Mouse (Mus musculus): ENCODE data around the gene Slc51b. TPM values are rescaled to one million over a fixed set of nuclear protein-coding genes. Genes with fewer than 3 reads are reported as not detected.

Gene Slc51b
- polyA plus RNA-seq, 1 experiment from 2014 or later = not detected

DNA sequence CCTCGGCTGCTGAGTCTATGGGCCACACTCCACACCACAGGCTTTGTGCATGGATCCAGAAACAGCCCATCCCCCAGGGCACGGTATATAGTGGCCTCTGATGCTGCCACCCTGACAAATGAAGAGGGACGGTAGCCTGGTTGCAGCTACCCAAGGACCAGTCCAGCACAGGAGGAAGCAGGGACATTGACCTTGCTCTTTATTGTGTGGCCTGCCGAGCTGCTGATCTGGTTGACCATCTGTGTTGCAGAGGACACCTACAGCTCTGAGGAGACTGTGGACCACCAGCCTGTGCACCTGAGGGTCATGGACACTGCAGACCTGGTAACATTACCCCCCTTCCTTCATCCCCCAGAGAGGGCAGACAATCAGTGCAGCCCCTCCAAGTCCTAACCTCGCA lies 15.4 kb downstream of the Slc51b start:
- Histone ChIP-seq H3K9me3 (no peaks in the 10 kb centered on the region), H3K36me3 (no peaks in the 10 kb centered on the region), H3K27ac (no peak overlapping the region), H3K4me1 (replicated peaks) (no peaks in the 10 kb centered on the region), H3K4me3 (replicated peaks) (no peak overlapping the region), H3K9ac (replicated peaks) (no peak overlapping the region), H3K4me2 (replicated peaks) (no peak overlapping the region), H3K27me3 (no peaks in the 10 kb centered on the region)
- WGBS = 87% methylated on average over 5 of the region's 5 CpGs
- ATAC-seq = no peak

DNA sequence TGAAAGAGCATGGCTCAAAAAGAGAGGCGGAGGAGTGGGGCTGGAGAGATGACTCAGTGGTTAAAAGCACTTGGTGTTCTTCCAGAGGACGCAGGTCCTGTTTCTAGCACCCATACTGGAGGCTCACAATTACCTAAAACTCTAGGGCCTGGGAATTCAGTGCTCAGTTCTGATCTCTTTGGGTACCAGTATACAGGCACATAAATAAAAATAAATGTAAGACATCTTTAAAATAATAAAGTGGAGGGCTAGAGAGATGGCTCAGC lies 17.6 kb downstream of the Slc51b start:
- Histone ChIP-seq H3K9ac (replicated peaks) (no peak overlapping the region), H3K36me3 (no peaks in the 10 kb centered on the region), H3K4me2 (replicated peaks) (no peak overlapping the region), H3K27me3 (no peaks in the 10 kb centered on the region), H3K27ac (no peak overlapping the region), H3K4me1 (replicated peaks) (no peaks in the 10 kb centered on the region), H3K4me3 (replicated peaks) (no peak overlapping the region), H3K9me3 (no peaks in the 10 kb centered on the region)
- WGBS = 67% methylated on average over 2 of the region's 2 CpGs
- no peak for ATAC-seq

DNA sequence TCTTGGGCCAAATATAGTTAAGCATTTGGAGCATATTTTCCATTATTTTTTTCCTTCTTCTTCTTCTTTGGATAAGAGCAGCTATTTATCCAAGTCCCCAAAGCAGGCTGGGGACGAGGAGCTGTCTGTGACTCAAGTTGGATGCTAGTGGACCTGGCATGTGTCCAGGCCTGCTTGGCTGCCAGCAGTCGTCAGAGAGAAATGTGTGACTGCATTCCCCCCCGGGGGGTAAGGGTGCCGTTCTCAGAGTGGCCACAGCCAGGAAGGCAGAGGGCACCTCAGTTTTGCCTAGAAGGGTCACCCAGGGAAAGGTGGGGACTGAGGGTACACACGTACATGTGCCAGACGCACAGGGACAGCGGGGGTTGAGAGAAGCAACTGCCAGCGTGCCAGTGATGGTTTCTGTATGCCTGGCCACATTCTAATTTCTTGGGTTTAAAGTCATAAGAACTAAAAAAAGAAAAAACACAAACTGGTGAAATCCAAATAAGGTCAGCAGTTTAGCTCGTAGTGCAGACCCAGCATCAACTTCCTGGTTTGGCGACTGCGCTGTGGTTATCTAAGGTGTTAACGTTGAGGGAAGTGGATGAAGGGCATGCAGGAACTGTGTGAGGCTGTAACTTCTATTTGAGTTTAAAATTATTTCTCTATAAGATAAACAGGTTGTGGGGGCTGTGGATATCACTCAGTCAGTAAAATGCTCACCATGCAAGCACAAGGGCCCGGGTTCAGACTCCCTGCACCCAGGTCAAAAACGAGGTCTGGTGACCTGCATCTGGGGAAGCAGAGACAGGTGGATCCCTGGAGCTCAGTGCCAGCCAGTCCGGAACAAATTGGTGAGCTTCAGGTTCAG lies 18.2 kb downstream of the Slc51b start:
- H3K9ac ChIP-seq (replicated peaks) = no peak overlapping the region
- H3K4me1 ChIP-seq (replicated peaks) = no peaks in the 10 kb centered on the region
- no peaks in the 10 kb centered on the region for H3K36me3 ChIP-seq
- H3K27me3 ChIP-seq = no peaks in the 10 kb centered on the region
- no peak for ATAC-seq
- H3K4me3 ChIP-seq (replicated peaks) = no peak overlapping the region
- no peak overlapping the region for H3K27ac ChIP-seq
- no peaks in the 10 kb centered on the region for H3K9me3 ChIP-seq
- H3K4me2 ChIP-seq (replicated peaks) = no peak overlapping the region
- 85% methylated on average over 15 of the region's 15 CpGs for WGBS

DNA sequence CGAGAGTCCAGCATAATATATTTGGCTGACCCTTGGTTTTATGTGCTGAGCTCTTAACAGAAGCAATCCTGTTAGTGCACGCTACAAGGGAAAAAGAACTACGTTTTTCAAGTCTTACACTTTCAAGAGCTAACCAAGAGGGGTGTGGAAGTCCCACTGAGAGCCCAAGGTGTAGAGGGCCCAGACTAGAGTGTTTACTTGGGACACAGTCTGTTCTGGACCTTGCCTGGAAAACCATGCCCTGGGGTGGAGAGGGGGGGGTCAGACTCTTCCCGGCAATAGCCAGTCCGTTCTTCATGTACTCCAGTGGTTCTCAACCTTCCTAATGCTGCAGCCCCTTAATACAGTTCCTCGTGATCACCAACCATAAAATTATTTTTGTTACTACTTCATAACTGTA lies 22.8 kb downstream of the Slc51b start:
- Histone ChIP-seq H3K4me3 (replicated peaks) (no peak overlapping the region), H3K4me1 (replicated peaks) (peaks cover 11% of the 10 kb centered on the region), H3K9me3 (no peaks in the 10 kb centered on the region), H3K9ac (replicated peaks) (no peak overlapping the region), H3K27me3 (0 out of 2 replicates have a peak, but pooled peaks cover 6% of the 10 kb centered on the region), H3K4me2 (replicated peaks) (no peak overlapping the region), H3K36me3 (no peaks in the 10 kb centered on the region), H3K27ac (no peak overlapping the region)
- 85% methylated on average over 6 of the region's 6 CpGs for WGBS
- no peak for ATAC-seq

- ATAC-seq = peak; percentile 83
- Histone ChIP-seq H3K4me3 (replicated peaks) (peak within 1 kb of the TSS; percentile 45), H3K9me3 (no peaks in the 10 kb centered on the region), H3K27ac (no peak within 1 kb of the TSS), H3K4me1 (replicated peaks) (peaks cover 11% of the 10 kb centered on the region), H3K27me3 (peaks cover 11% of the 10 kb centered on the region), H3K9ac (replicated peaks) (peak within 1 kb of the TSS; percentile 55), H3K36me3 (no peaks in the 10 kb centered on the region), H3K4me2 (replicated peaks) (peak within 1 kb of the TSS; percentile 68)
- 0% methylated on average over 24 of the region's 24 CpGs for WGBS
Measured at GRCm38 (mm10) chr9:65398279-65398678, 24.5 kb downstream of the Slc51b start, which contains the start of gene Rasl12. Gene Rasl12, plus strand, starts transcription at chr9:65398506.

- no peak for ATAC-seq
- WGBS = 70% methylated on average over 2 of the region's 2 CpGs
- Histone ChIP-seq H3K4me1 (replicated peaks) (peaks cover 20% of the 10 kb centered on the region), H3K27ac (no peak overlapping the region), H3K4me3 (replicated peaks) (no peak overlapping the region), H3K27me3 (peaks cover 50% of the 10 kb centered on the region), H3K9me3 (no peaks in the 10 kb centered on the region), H3K4me2 (replicated peaks) (no peak overlapping the region), H3K9ac (replicated peaks) (no peak overlapping the region), H3K36me3 (no peaks in the 10 kb centered on the region)
Measured at GRCm38 (mm10) chr9:65394360-65394759, 28.4 kb downstream of the Slc51b start.

DNA sequence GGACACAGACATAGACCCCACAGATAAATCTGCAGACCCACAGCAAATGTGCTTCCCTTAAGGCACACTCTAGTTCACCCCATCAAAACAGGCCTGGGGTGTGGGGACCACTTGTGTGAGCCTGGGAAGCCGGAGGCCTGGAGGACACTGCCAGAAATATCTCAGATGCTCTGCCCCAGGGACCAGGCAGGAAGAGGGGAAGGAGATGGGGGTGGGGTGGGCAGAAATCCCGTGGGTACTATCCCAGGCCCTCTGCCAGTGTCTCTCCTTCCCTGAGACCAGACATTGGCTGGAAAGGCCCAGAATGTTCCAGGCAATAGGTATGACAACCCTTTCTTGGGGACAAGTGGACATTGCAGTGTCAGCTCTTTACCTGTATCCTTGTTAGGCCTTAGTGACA lies 29.1 kb downstream of the Slc51b start:
- 66% methylated on average over 2 of the region's 2 CpGs for WGBS
- no peak overlapping the region for H3K9ac ChIP-seq (replicated peaks)
- H3K27me3 ChIP-seq = peaks cover 52% of the 10 kb centered on the region
- H3K9me3 ChIP-seq = no peaks in the 10 kb centered on the region
- H3K36me3 ChIP-seq = no peaks in the 10 kb centered on the region
- no peak overlapping the region for H3K4me3 ChIP-seq (replicated peaks)
- H3K4me2 ChIP-seq (replicated peaks) = no peak overlapping the region
- no peak for ATAC-seq
- H3K4me1 ChIP-seq (replicated peaks) = peaks cover 16% of the 10 kb centered on the region
- no peak overlapping the region for H3K27ac ChIP-seq

DNA sequence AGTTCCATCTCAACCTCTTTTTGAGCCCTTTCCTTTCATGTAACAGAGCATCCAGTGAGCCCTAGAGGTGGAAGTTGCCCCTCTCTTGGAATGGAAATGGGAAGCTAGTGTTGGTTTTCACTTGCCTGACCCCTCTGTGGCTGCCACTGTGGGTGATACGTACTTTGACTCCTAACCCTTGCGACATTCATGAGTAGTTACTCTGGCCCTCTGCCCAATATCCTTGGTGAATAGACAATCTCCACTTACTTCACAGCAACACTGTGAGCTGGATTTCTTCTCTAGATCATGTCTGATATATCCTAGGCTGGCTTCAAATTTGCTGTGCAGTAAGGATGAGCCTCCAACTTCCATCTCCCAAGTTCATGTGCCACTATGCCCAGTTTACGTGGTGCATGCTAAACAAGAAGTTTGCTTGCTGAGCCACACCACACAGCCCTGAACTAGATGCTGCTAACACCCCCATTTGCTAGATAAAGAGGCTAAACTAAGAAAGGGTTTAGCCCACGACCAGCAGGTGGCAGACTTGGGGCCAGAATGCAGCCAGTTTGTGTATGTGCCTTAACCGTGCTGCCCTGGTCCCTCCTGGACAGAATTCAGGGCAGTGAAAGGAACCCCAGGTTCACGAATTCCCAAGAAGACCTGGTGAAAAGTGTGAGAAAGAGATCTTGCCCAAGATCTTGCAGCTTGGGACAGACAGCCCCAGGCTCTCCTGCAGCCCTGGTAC lies 30.0 kb downstream of the Slc51b start:
- no peaks in the 10 kb centered on the region for H3K9me3 ChIP-seq
- peaks cover 9% of the 10 kb centered on the region for H3K4me1 ChIP-seq (replicated peaks)
- ATAC-seq = no peak
- WGBS = 33% methylated on average over 6 of the region's 6 CpGs
- H3K36me3 ChIP-seq = no peaks in the 10 kb centered on the region
- no peak overlapping the region for H3K4me3 ChIP-seq (replicated peaks)
- H3K27me3 ChIP-seq = peaks cover 56% of the 10 kb centered on the region
- H3K9ac ChIP-seq (replicated peaks) = no peak overlapping the region
- no peak overlapping the region for H3K27ac ChIP-seq
- H3K4me2 ChIP-seq (replicated peaks) = no peak overlapping the region

- H3K27ac ChIP-seq = no peak within 1 kb of the TSS
- WGBS = 54% methylated on average over 8 of the region's 8 CpGs
- H3K9ac ChIP-seq (replicated peaks) = peak within 1 kb of the TSS; percentile 42; the same call in 1 of the 2 replicates
- peak within 1 kb of the TSS; percentile 54 for H3K4me2 ChIP-seq (replicated peaks)
- no peak for ATAC-seq
- no peaks in the 10 kb centered on the region for H3K9me3 ChIP-seq
- H3K4me1 ChIP-seq (replicated peaks) = peaks cover 9% of the 10 kb centered on the region
- H3K4me3 ChIP-seq (replicated peaks) = peak within 1 kb of the TSS; percentile 41
- H3K36me3 ChIP-seq = no peaks in the 10 kb centered on the region
- peaks cover 56% of the 10 kb centered on the region for H3K27me3 ChIP-seq
Measured at GRCm38 (mm10) chr9:65391613-65391964, 31.2 kb downstream of the Slc51b start, which contains the start of gene Kbtbd13. Gene Kbtbd13, minus strand, starts transcription at chr9:65391652.

DNA sequence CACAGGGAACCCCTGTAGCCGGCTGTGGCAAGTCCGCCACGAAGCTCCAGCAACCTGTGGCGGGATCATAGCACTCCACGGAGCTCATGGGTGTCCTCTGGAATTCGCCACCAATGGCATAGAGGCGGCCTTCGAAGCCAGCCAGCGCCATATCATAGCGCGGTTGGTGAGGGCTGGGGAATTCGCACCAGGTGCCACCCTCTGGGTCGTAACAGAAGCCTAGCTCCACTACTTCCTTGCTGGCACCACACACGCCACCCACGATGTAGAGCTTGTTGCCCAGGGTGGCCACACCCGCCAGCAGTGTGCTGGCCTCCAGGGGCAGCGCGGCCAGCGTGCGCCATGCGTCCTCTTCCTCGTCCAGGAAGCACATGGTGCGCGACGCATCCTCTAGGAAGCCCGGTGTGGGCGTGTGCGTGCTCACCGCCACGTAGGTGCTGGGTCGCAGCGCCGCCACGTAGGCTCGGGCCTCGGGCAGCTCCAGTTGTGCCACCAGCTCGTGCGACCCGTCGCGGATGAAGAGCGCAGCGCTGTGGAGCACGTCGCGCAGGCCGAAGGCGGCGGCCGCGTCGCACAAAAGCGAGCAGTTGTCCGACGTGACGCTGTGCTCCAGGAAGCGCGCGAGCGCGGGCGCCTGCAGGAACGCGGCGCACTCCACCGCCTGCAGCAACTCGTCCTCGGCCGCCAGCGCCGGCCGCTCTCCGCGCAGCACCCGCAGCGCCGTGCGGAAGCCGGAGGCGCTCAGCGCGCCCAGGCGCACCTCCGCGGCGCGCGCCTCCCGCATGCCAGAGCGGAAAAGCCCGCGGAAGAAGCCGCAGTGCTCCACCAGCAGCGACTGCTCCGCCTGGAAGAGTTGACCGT lies 31.8 kb downstream of the Slc51b start:
- Histone ChIP-seq H3K4me2 (replicated peaks) (peak overlapping the region; percentile 54), H3K36me3 (no peaks in the 10 kb centered on the region), H3K9ac (replicated peaks) (peak overlapping the region; percentile 42; the same call in 1 of the 2 replicates), H3K27ac (no peak overlapping the region), H3K4me1 (replicated peaks) (peaks cover 9% of the 10 kb centered on the region), H3K27me3 (peaks cover 56% of the 10 kb centered on the region), H3K4me3 (replicated peaks) (peak overlapping the region; percentile 41), H3K9me3 (no peaks in the 10 kb centered on the region)
- 20% methylated on average over 90 of the region's 96 CpGs for WGBS
- peak; percentile 37 for ATAC-seq

DNA sequence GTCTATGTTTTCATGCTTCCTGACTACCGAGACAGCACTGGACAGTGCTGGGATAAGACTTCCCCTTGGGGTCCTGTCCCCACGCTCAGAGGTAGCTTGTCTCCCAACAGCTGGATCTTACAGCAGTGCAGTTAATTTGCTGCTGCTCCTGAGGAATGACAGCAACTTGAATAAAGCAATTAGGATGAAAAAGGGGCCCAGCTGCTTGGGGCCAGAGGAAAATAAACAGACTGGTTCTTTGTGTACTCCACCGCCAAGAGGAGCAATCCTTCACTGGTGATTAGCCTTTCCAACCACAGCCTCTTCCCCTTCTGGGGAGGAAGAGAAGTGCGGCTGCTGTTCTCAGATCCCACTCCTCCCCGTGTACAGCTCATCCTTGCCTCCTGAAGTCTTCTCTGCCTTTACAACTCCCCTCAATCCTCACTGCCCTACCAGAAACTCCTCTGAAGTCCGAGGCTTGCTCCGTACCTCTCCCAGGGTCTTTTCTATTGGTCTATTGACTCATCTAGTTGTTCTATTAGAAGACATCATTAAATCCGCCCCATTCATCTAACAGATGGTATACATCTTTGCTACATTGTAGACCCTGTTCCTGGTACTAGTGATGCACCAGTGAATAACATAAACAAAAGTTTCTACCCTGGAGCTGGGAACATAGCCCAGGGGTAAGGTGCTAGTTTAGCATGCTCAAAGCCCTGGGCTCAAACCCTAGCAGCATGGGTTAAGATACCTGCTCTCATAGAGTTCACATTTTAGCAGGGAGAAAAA lies 36.2 kb downstream of the Slc51b start:
- no peak for ATAC-seq

More for the DNA sequence above, 36.2 kb downstream of the Slc51b start:
- H3K4me1 ChIP-seq (replicated peaks) = peaks cover 8% of the 10 kb centered on the region
- H3K9ac ChIP-seq (replicated peaks) = no peak overlapping the region
- H3K27me3 ChIP-seq = peaks cover 34% of the 10 kb centered on the region
- no peaks in the 10 kb centered on the region for H3K9me3 ChIP-seq
- no peak overlapping the region for H3K4me2 ChIP-seq (replicated peaks)
- H3K27ac ChIP-seq = no peak overlapping the region
- H3K4me3 ChIP-seq (replicated peaks) = no peak overlapping the region
- WGBS = 41% methylated on average over 8 of the region's 8 CpGs
- H3K36me3 ChIP-seq = no peaks in the 10 kb centered on the region
